Mouse (Mus musculus) CH12.LX (cell line): ENCODE measurements around the gene Vav2. TPM values are rescaled to one million over a fixed set of nuclear protein-coding genes. Genes with fewer than 3 reads are reported as not detected.
A peak's percentile ranks its signal among the peaks of the same experiment; 100 is the strongest.

ENCODE experiments used
- DNase-seq: peaks from one replicate; pipeline ENCODE4 v3.0.0-alpha.2; 2013; ENCODE audit errors: extremely low read depth
- H3K27ac ChIP-seq: 2 replicates; pipeline ENCODE4 v1.5.1; 2012; ENCODE audit warnings: low read depth, mild to moderate bottlenecking, control low read depth, moderate library complexity; ENCODE audit not compliant: insufficient read depth
- H3K27me3 ChIP-seq: replicated peaks from 2 replicates; pipeline ENCODE3; 2012; ENCODE audit warnings: inconsistent platforms
- H3K36me3 ChIP-seq, 2 experiments: replicated peaks in 1 of 2; 2 replicates each; pipeline versions ENCODE3 to v1.6.1; 2012; ENCODE audit warnings: inconsistent platforms in 1 of 2, low read length in 1 of 2, mild to moderate bottlenecking in 1 of 2, mixed read lengths in 1 of 2, moderate library complexity in 1 of 2; ENCODE audit not compliant: control insufficient read depth in 1 of 2, insufficient read depth in 1 of 2
- H3K4me1 ChIP-seq, 2 experiments: 2 replicates each; pipeline ENCODE4 v1.6.1; 2012; ENCODE audit warnings: inconsistent platforms in 1 of 2, moderate library complexity in 1 of 2; ENCODE audit not compliant: insufficient read depth in 2 of 2, control insufficient read depth in 1 of 2
- H3K4me2 ChIP-seq: 2 replicates; pipeline ENCODE4 v1.6.1; 2012; ENCODE audit warnings: low read depth, mild to moderate bottlenecking, control low read depth; ENCODE audit not compliant: poor library complexity, insufficient read depth, severe bottlenecking
- H3K4me3 ChIP-seq, 3 experiments: fragments of 150-350 bp in 1 of 3; sonication (generic) in 1 of 3; replicated peaks in 1 of 3; 2 replicates each; pipeline versions ENCODE3 to v1.5.1; 2011 to 2012; ENCODE audit warnings: low read depth in 2 of 3, low read length in 2 of 3, mild to moderate bottlenecking in 2 of 3, moderate library complexity in 2 of 3, control low read depth in 1 of 3, improper control_type of control experiment in 1 of 3, inconsistent platforms in 1 of 3, mixed read lengths in 1 of 3; ENCODE audit not compliant: poor library complexity in 1 of 3
- H3K79me2 ChIP-seq: replicated peaks from 2 replicates; pipeline ENCODE4 v1.6.1; 2012; ENCODE audit warnings: mild to moderate bottlenecking, moderate library complexity; ENCODE audit not compliant: control insufficient read depth, poor library complexity, insufficient read depth, severe bottlenecking; ENCODE audit errors: extremely low read depth
- H3K9ac ChIP-seq: 2 replicates; pipeline ENCODE4 v1.6.1; 2012; ENCODE audit warnings: low read depth, mild to moderate bottlenecking, control low read depth, moderate library complexity; ENCODE audit not compliant: insufficient read depth
- H3K9me3 ChIP-seq: replicated peaks from 2 replicates; pipeline ENCODE3; 2012; ENCODE audit warnings: low read length, inconsistent platforms, mixed read lengths
- BHLHE40 ChIP-seq: IDR thresholded peaks from 2 replicates; pipeline ENCODE4 v1.6.1; 2011; ENCODE audit warnings: mild to moderate bottlenecking, low read depth, low read length, improper control_type of control experiment
- ELF1 ChIP-seq: IDR thresholded peaks from 2 replicates; pipeline ENCODE4 v1.6.1; 2014; ENCODE audit warnings: low read depth, mild to moderate bottlenecking, inconsistent platforms, low read length, improper control_type of control experiment
- EP300 ChIP-seq: IDR thresholded peaks from 2 replicates; pipeline ENCODE4 v1.6.1; 2011; ENCODE audit warnings: low read length, improper control_type of control experiment
- ETS1 ChIP-seq: conservative IDR thresholded peaks from 2 replicates; pipeline ENCODE4 v1.6.1; 2012; ENCODE audit warnings: low read depth, mild to moderate bottlenecking, inconsistent platforms, low read length, improper control_type of control experiment, moderate library complexity
- IRF4 ChIP-seq: IDR thresholded peaks from 2 replicates; pipeline ENCODE4 v1.6.1; 2014; ENCODE audit warnings: low read depth, mild to moderate bottlenecking, inconsistent platforms, low read length, improper control_type of control experiment
- JUN ChIP-seq: IDR thresholded peaks from 2 replicates; pipeline ENCODE4 v1.6.1; 2011; ENCODE audit warnings: low read depth, mild to moderate bottlenecking, low read length, improper control_type of control experiment, moderate library complexity; ENCODE audit not compliant: insufficient read depth
- MAFK ChIP-seq: IDR thresholded peaks from 2 replicates; pipeline ENCODE4 v1.6.1; 2011; ENCODE audit warnings: low read length, improper control_type of control experiment; ENCODE audit not compliant: insufficient replicate concordance
- MEF2A ChIP-seq: IDR thresholded peaks from 2 replicates; pipeline ENCODE4 v1.6.1; 2014; ENCODE audit warnings: low read depth, mild to moderate bottlenecking, inconsistent platforms, low read length, improper control_type of control experiment, borderline replicate concordance
- MXI1 ChIP-seq: IDR thresholded peaks from 2 replicates; pipeline ENCODE4 v1.6.1; 2011; ENCODE audit warnings: mild to moderate bottlenecking, low read depth, low read length, improper control_type of control experiment
- MYC ChIP-seq: IDR thresholded peaks from 2 replicates; pipeline ENCODE4 v1.6.1; 2011; ENCODE audit warnings: low read depth, mild to moderate bottlenecking, improper control_type of control experiment, low read length
- NRF1 ChIP-seq: IDR thresholded peaks from 2 replicates; pipeline ENCODE4 v1.6.1; 2014; ENCODE audit warnings: low read depth, mild to moderate bottlenecking, inconsistent platforms, low read length, improper control_type of control experiment, moderate library complexity
- PAX5 ChIP-seq: IDR thresholded peaks from 2 replicates; pipeline ENCODE4 v1.6.1; 2012; ENCODE audit warnings: low read length, inconsistent platforms, mixed read lengths
- RCOR1 ChIP-seq: conservative IDR thresholded peaks from 2 replicates; pipeline ENCODE4 v1.6.1; 2012; ENCODE audit warnings: low read depth, mild to moderate bottlenecking, inconsistent platforms, low read length, improper control_type of control experiment
- SIN3A ChIP-seq: IDR thresholded peaks from 2 replicates; pipeline ENCODE4 v1.6.1; 2012; ENCODE audit warnings: low read length, improper control_type of control experiment, inconsistent platforms
- TBP ChIP-seq: conservative IDR thresholded peaks from 2 replicates; pipeline ENCODE4 v1.6.1; 2011; ENCODE audit warnings: low read depth, low read length, improper control_type of control experiment
- TCF12 ChIP-seq: IDR thresholded peaks from 2 replicates; pipeline ENCODE4 v1.6.1; 2014; ENCODE audit warnings: low read depth, mild to moderate bottlenecking, inconsistent platforms, low read length, improper control_type of control experiment
- UBTF ChIP-seq: IDR thresholded peaks from 2 replicates; pipeline ENCODE4 v1.6.1; 2012; ENCODE audit warnings: low read depth, mild to moderate bottlenecking, inconsistent platforms, low read length, improper control_type of control experiment, moderate library complexity
- USF2 ChIP-seq: conservative IDR thresholded peaks from 2 replicates; pipeline ENCODE4 v1.6.1; 2011; ENCODE audit warnings: low read depth, low read length, improper control_type of control experiment
- ZC3H11A ChIP-seq: IDR thresholded peaks from 2 replicates; pipeline ENCODE4 v1.6.1; 2012; ENCODE audit warnings: low read depth, mild to moderate bottlenecking, inconsistent platforms, low read length, improper control_type of control experiment
- ZKSCAN1 ChIP-seq: IDR thresholded peaks from 2 replicates; pipeline ENCODE4 v1.6.1; 2012; ENCODE audit warnings: low read depth, inconsistent platforms, low read length, improper control_type of control experiment, borderline replicate concordance
- ZMIZ1 ChIP-seq: IDR thresholded peaks from 2 replicates; pipeline ENCODE4 v1.6.1; 2012; ENCODE audit warnings: low read depth, mild to moderate bottlenecking, inconsistent platforms, low read length, improper control_type of control experiment
- ZNF384 ChIP-seq: IDR thresholded peaks from 2 replicates; pipeline ENCODE4 v1.6.1; 2012; ENCODE audit warnings: low read depth, low read length, improper control_type of control experiment, inconsistent platforms
- dilution Hi-C: fragments of 300-500 bp; cut with MboI; formaldehyde crosslinking; loops from 2 replicates; pipeline ENCODE4 v1.14.3; 2020; ENCODE audit warnings: low sequenced_read_pairs; ENCODE audit not compliant: extremely low pct_unique_long_range_greater_than_20kb, extremely low pct_ligation_motif_present
- in situ Hi-C: fragments of 300-500 bp; cut with MboI; formaldehyde crosslinking; loops from 3 replicates; pipeline ENCODE4 v1.14.3; 2019; ENCODE audit warnings: low sequenced_read_pairs, low pct_ligation_motif_present, low pct_unique_long_range_greater_than_20kb, mixed read lengths
- polyA plus RNA-seq: library from polyadenylated mRNA; unstranded; fragments of >175 nt; gene quantifications from 2 replicates; pipeline ENCODE4 v1.2.1, GENCODE M21; 2012; ENCODE audit warnings: low read depth; ENCODE audit not compliant: insufficient read length
- total RNA-seq, 2 experiments: library from RNA; depleted of rRNA; stranded (reverse); fragments of 300-350 nt in 1 of 2; fragments of >200 nt in 1 of 2; gene quantifications; 2 replicates each; pipeline ENCODE4 v1.2.3; 2012 to 2014

Vav2 gene
- total and polyA plus RNA-seq, 3 experiments = 31.5 to 46.8 (median 46.6) TPM

- Histone ChIP-seq H3K79me2 (peaks cover 88% of the 10 kb centered on the region), H3K9me3 (peaks cover 17% of the 10 kb centered on the region), H3K27ac (peak overlapping the region; percentile 23; the same call in 1 of the 2 replicates), H3K9ac (peak overlapping the region; percentile 13; the same call in 1 of the 2 replicates), H3K4me2 (peak overlapping the region; percentile 12), H3K36me3 (peaks cover 11 to 57% of the 10 kb centered on the region in 2 experiments), H3K27me3 (no peaks in the 10 kb centered on the region), H3K4me3 (no peak overlapping the region), H3K4me1 (peaks cover 44 to 84% of the 10 kb centered on the region in 2 experiments)
- TF ChIP-seq ZKSCAN1 (no peak), NRF1 (no peak), UBTF (no peak), USF2 (no peak)
- DNase-seq = no peak
- dilution Hi-C loops = no loop called here
- in situ Hi-C loops = no loop called here
These were observed 25.3 kb downstream of the Vav2 start for GRCm38 (mm10) chr2:27401544-27401943.

DNA sequence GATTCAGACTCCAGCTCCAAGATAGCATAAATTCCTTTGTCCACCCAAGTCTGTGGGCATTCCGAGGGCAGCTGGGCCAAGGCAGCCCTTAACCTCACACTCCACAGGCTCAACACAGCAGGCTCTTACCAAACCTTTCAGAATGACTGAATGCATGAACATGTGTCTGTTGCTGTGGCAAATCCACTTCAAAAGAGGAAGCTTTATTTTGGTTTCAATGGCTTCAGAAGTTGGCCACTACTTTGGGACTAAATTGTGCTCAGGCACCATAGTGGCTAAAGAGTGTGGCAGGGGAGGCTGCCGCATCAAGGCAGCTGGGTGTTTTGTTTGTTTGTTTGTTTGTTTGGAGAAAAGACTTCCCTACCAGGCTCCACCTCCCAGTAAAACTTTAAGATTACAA, 26.8 kb downstream of the Vav2 start:
- in situ Hi-C loops (no loop called here), dilution Hi-C loops (no loop called here)
- peak overlapping the region; percentile 60; the same call in 1 of the 2 replicates for H3K27ac ChIP-seq
- H3K27me3 ChIP-seq = no peaks in the 10 kb centered on the region
- peaks cover 94% of the 10 kb centered on the region for H3K79me2 ChIP-seq
- peaks cover 54 to 86% of the 10 kb centered on the region in 2 experiments for H3K4me1 ChIP-seq
- no peak for DNase-seq
- H3K36me3 ChIP-seq = peaks cover 11 to 70% of the 10 kb centered on the region in 2 experiments
- H3K9me3 ChIP-seq = peaks cover 17% of the 10 kb centered on the region
- no peak overlapping the region for H3K9ac ChIP-seq
- H3K4me3 ChIP-seq = no peak overlapping the region
- TF ChIP-seq PAX5 (no peak), EP300 (peak; percentile 69), ETS1 (peak; percentile 36), ZNF384 (no peak), MXI1 (peak; percentile 41; the same call in 1 of the 2 replicates), MEF2A (peak; percentile 31; the same call in 1 of the 2 replicates), SIN3A (peak; percentile 34; the same call in 1 of the 2 replicates), ZMIZ1 (no peak), JUN (peak; percentile 3; the same call in 1 of the 2 replicates), BHLHE40 (0 out of 2 replicates have a peak, but pooled peaks have one; percentile 51), RCOR1 (no peak), IRF4 (peak; percentile 71), ZC3H11A (no peak), MYC (peak; percentile 67), ELF1 (no peak), MAFK (0 out of 2 replicates have a peak, but pooled peaks have one; percentile 24), TBP (no peak), TCF12 (peak; percentile 49)
- no peak overlapping the region for H3K4me2 ChIP-seq
